Mouse (Mus musculus) heart, embryonic 11.5 days (tissue): ENCODE data around the gene Prr3. TPM values are rescaled to one million over a fixed set of nuclear protein-coding genes. Genes with fewer than 3 reads are reported as not detected.
"Not testable (repeated sequence)": the region's sequence is repeated elsewhere in the genome, so short reads cannot be mapped to it uniquely, and the experiment has no call there.

Source experiments
- ATAC-seq: fragments of 200-750 bp; cut with Nextera tagmentation; replicated peaks from 2 replicates; pipeline ENCODE4 v1.8.0; 2017; ENCODE audit warnings: moderate library complexity; ENCODE audit not compliant: insufficient number of reproducible peaks, low FRiP score, low TSS enrichment
- H3K27ac ChIP-seq: fragments of 300-500 bp; sonication (generic); 2 replicates; pipeline ENCODE4 v1.5.1; 2014; ENCODE audit warnings: mild to moderate bottlenecking, low read depth, low read length
- H3K27me3 ChIP-seq: fragments of 300-500 bp; sonication (generic); 2 replicates; pipeline ENCODE4 v1.6.1; 2014; ENCODE audit warnings: mild to moderate bottlenecking, low read length, mixed read lengths; ENCODE audit not compliant: control insufficient read depth, insufficient read depth
- H3K36me3 ChIP-seq: fragments of 300-500 bp; sonication (generic); 2 replicates; pipeline ENCODE4 v1.6.1; 2014; ENCODE audit warnings: mild to moderate bottlenecking, low read length, moderate library complexity, mixed read lengths; ENCODE audit not compliant: control insufficient read depth, insufficient read depth
- H3K4me1 ChIP-seq: fragments of 300-500 bp; sonication (generic); 2 replicates; pipeline ENCODE4 v1.6.1; 2014; ENCODE audit warnings: low read length; ENCODE audit not compliant: control insufficient read depth, insufficient read depth
- H3K4me2 ChIP-seq: fragments of 300-500 bp; sonication (generic); 2 replicates; pipeline ENCODE4 v1.6.1; 2014; ENCODE audit warnings: mild to moderate bottlenecking, moderate library complexity
- H3K4me3 ChIP-seq: fragments of 300-500 bp; sonication (generic); 2 replicates; pipeline ENCODE4 v1.5.1; 2014; ENCODE audit warnings: low read depth, low read length
- H3K9ac ChIP-seq: fragments of 300-500 bp; sonication (generic); 2 replicates; pipeline ENCODE4 v1.6.1; 2014; ENCODE audit warnings: mild to moderate bottlenecking, low read depth, low read length, moderate library complexity
- H3K9me3 ChIP-seq: fragments of 300-500 bp; sonication (generic); replicated peaks from 2 replicates; pipeline ENCODE4 v1.6.1; 2016; ENCODE audit warnings: low read length; ENCODE audit not compliant: control insufficient read depth
- WGBS: fragments of 180-500 bp; shearing (Covaris S2); extraction: QIAGEN DNeasy Blood & Tissue Kit; methylation state at CpG from one replicate; pipeline ENCODE4 v1.1.7; 2014; ENCODE audit not compliant: insufficient replicate concordance; 5-methylcytosine and 5-hydroxymethylcytosine counted together
- polyA plus RNA-seq: library from polyadenylated mRNA; unstranded; fragments of >200 nt; fragmentation: Nextera tagmentation; extraction: Ambion mirVana; gene quantifications from 2 replicates; pipeline ENCODE4 v1.2.1, GENCODE M21; 2014

Prr3 gene
- polyA plus RNA-seq, 1 experiment from 2014 or later, result 17.4 TPM

- no peak overlapping the region for H3K4me3 ChIP-seq
- no peak for ATAC-seq
- peak overlapping the region; percentile 57 for H3K4me2 ChIP-seq
- peak overlapping the region; percentile 75; the same call in 1 of the 2 replicates for H3K27ac ChIP-seq
- 90% methylated on average over 1 of the region's 1 CpGs for WGBS
- no peaks in the 10 kb centered on the region for H3K27me3 ChIP-seq
- H3K9ac ChIP-seq, result no peak overlapping the region
- no peaks in the 10 kb centered on the region for H3K9me3 ChIP-seq
- peaks cover 3% of the 10 kb centered on the region; the same call in 1 of the 2 replicates for H3K4me1 ChIP-seq
- H3K36me3 ChIP-seq, result no peaks in the 10 kb centered on the region
Measured at GRCm38 (mm10) chr17:36021309-36021708, 41.3 kb upstream of the Prr3 start.

GRCm38 (mm10) chr17:36020191-36021073 lies 40.4 kb upstream of the Prr3 start, which contains the start of gene H2-T24:
Gene H2-T24 (minus strand): TSS chr17:36020560.
- Histone ChIP-seq H3K4me3 (peak within 1 kb of the TSS; percentile 25), H3K4me2 (peak within 1 kb of the TSS; percentile 57)

GRCm38 (mm10) chr17:36019519-36019918 lies 39.5 kb upstream of the Prr3 start:
- peaks cover 3% of the 10 kb centered on the region; the same call in 1 of the 2 replicates for H3K4me1 ChIP-seq
- no peak for ATAC-seq
- no peaks in the 10 kb centered on the region for H3K9me3 ChIP-seq
- H3K4me3 ChIP-seq, result peak overlapping the region; percentile 25
- H3K36me3 ChIP-seq, result peaks cover 1% of the 10 kb centered on the region; the same call in 1 of the 2 replicates
- no peak overlapping the region for H3K9ac ChIP-seq
- 64% methylated on average over 3 of the region's 3 CpGs for WGBS
- no peaks in the 10 kb centered on the region for H3K27me3 ChIP-seq
- peak overlapping the region; percentile 57 for H3K4me2 ChIP-seq
- H3K27ac ChIP-seq, result peak overlapping the region; percentile 75; the same call in 1 of the 2 replicates

More at GRCm38 (mm10) chr17:36020191-36021073, 40.4 kb upstream of the Prr3 start, which contains the start of gene H2-T24:
- Histone ChIP-seq H3K27ac (peak within 1 kb of the TSS; percentile 75), H3K4me1 (peaks cover 3% of the 10 kb centered on the region; the same call in 1 of the 2 replicates), H3K36me3 (no peaks in the 10 kb centered on the region), H3K9me3 (no peaks in the 10 kb centered on the region), H3K27me3 (no peaks in the 10 kb centered on the region), H3K9ac (no peak within 1 kb of the TSS)
- WGBS, result 25% methylated on average over 15 of the region's 15 CpGs
- peak; percentile 79; the same call in 1 of the 2 replicates for ATAC-seq

GRCm38 (mm10) chr17:36018979-36019378 lies 38.9 kb upstream of the Prr3 start:
- Histone ChIP-seq H3K4me1 (peaks cover 3% of the 10 kb centered on the region; the same call in 1 of the 2 replicates), H3K4me2 (peak overlapping the region; percentile 31), H3K9me3 (no peaks in the 10 kb centered on the region), H3K9ac (no peak overlapping the region), H3K27me3 (no peaks in the 10 kb centered on the region), H3K27ac (no peak overlapping the region), H3K36me3 (peaks cover 6% of the 10 kb centered on the region; the same call in 1 of the 2 replicates), H3K4me3 (0 out of 2 replicates have a peak overlapping the region, but pooled peaks have one; percentile 10)
- 49% methylated on average over 2 of the region's 2 CpGs for WGBS
- no peak for ATAC-seq

- no peak overlapping the region for H3K4me2 ChIP-seq
- H3K9me3 ChIP-seq, result no peaks in the 10 kb centered on the region
- peaks cover 6% of the 10 kb centered on the region; the same call in 1 of the 2 replicates for H3K36me3 ChIP-seq
- H3K4me3 ChIP-seq, result no peak overlapping the region
- no peak for ATAC-seq
- H3K27ac ChIP-seq, result no peak overlapping the region
- 91% methylated on average over 5 of the region's 5 CpGs for WGBS
- H3K27me3 ChIP-seq, result no peaks in the 10 kb centered on the region
- no peak overlapping the region for H3K9ac ChIP-seq
- H3K4me1 ChIP-seq, result no peaks in the 10 kb centered on the region
Measured at GRCm38 (mm10) chr17:36017046-36017445, 37.0 kb upstream of the Prr3 start.

GRCm38 (mm10) chr17:36014977-36015376 lies 34.9 kb upstream of the Prr3 start:
- peaks cover 6% of the 10 kb centered on the region; the same call in 1 of the 2 replicates for H3K36me3 ChIP-seq
- H3K4me1 ChIP-seq, result no peaks in the 10 kb centered on the region
- H3K27me3 ChIP-seq, result no peaks in the 10 kb centered on the region
- H3K9me3 ChIP-seq, result no peaks in the 10 kb centered on the region
- H3K4me2 ChIP-seq, result no peak overlapping the region
- no peak for ATAC-seq
- 93% methylated on average over 5 of the region's 5 CpGs for WGBS
- no peak overlapping the region for H3K4me3 ChIP-seq
- no peak overlapping the region for H3K27ac ChIP-seq
- H3K9ac ChIP-seq, result no peak overlapping the region

- H3K4me2 ChIP-seq, result not testable (repeated sequence)
Measured at GRCm38 (mm10) chr17:36004409-36004808, 24.4 kb upstream of the Prr3 start.

GRCm38 (mm10) chr17:36003331-36003730 lies 23.3 kb upstream of the Prr3 start:
- Histone ChIP-seq H3K4me1 (no peaks in the 10 kb centered on the region), H3K27ac (no peak overlapping the region), H3K36me3 (0 out of 2 replicates have a peak, but pooled peaks cover 3% of the 10 kb centered on the region), H3K9me3 (no peaks in the 10 kb centered on the region), H3K27me3 (no peaks in the 10 kb centered on the region), H3K4me3 (no peak overlapping the region), H3K4me2 (no peak overlapping the region), H3K9ac (no peak overlapping the region)
- 93% methylated on average over 7 of the region's 7 CpGs for WGBS
- ATAC-seq, result no peak

More at GRCm38 (mm10) chr17:36004409-36004808, 24.4 kb upstream of the Prr3 start:
- H3K9me3 ChIP-seq, H3K9ac ChIP-seq, H3K4me3 ChIP-seq, H3K27ac ChIP-seq, H3K36me3 ChIP-seq, H3K27me3 ChIP-seq, H3K4me1 ChIP-seq, ATAC-seq: not testable (repeated sequence)
- 93% methylated on average over 7 of the region's 7 CpGs for WGBS
